Mouse (Mus musculus): Measurements from ENCODE around the gene Atad3a.

DNA sequence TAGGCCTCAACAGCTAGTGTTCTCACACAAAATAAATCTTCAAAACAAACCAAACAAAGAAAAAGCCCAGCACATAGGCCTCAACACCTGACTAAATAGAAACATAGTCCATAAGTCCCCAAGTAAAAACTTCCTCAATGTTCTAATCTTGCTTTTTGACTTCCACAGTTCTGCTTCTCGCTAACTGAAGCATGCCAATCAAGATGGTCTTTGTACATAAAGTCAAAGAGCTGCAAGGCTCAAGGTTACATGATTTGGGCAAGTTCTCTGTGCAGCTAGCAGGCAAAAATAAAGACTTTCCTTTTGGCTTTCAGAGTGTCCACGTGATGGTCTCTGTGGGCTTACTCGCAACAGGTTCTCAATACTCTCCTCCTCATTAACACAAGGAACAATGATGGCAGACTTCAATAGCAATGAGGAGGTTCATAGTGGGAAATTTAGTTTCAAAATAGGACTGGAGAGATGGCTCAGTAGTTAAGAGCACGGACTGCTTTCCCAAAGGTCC is 57.4 kb downstream of the Atad3a start:
- TF ChIP-seq GATA1 (IDR thresholded peaks at IDR 0.05; ENCODE audit: borderline replicate concordance, low read length) (no peak), FLI1 (IDR thresholded peaks at IDR 0.05; ENCODE audit: low read length) (no peak)

All from megakaryocyte, embryonic 14.5 days (primary cell).